Mouse (Mus musculus) A20 (cell line): Measurements from ENCODE around the gene Poln.

Experiments used
- DNase-seq: peaks from one replicate; pipeline ENCODE4 v3.0.0-alpha.2; 2011; ENCODE audit warnings: low read depth, low spot score

Poln gene

GRCm38 (mm10) chr5:34186961-34187391 lies 17.7 kb upstream of the Poln start:
- peak; percentile 54 for DNase-seq

GRCm38 (mm10) chr5:34186391-34186790 lies 17.1 kb upstream of the Poln start:
- DNase-seq = no peak

- no peak for DNase-seq
Measured at GRCm38 (mm10) chr5:34185791-34186190, 16.5 kb upstream of the Poln start.

GRCm38 (mm10) chr5:34185051-34185580 lies 15.9 kb upstream of the Poln start:
- DNase-seq = no peak

GRCm38 (mm10) chr5:34183976-34184375 lies 14.7 kb upstream of the Poln start:
- no peak for DNase-seq

GRCm38 (mm10) chr5:34183156-34183880 lies 14.1 kb upstream of the Poln start:
- no peak for DNase-seq

GRCm38 (mm10) chr5:34182486-34182885 lies 13.2 kb upstream of the Poln start:
- DNase-seq = no peak

GRCm38 (mm10) chr5:34177821-34178220 lies 8.6 kb upstream of the Poln start:
- no peak for DNase-seq

GRCm38 (mm10) chr5:34177091-34177490 lies 7.8 kb upstream of the Poln start:
- no peak for DNase-seq

GRCm38 (mm10) chr5:34176691-34177090 lies 7.4 kb upstream of the Poln start:
- no peak for DNase-seq

GRCm38 (mm10) chr5:34175403-34175694 lies 6.1 kb upstream of the Poln start:
- DNase-seq = no peak

- DNase-seq = no peak
Measured at GRCm38 (mm10) chr5:34174550-34175402, 5.5 kb upstream of the Poln start.

- DNase-seq = no peak
Measured at GRCm38 (mm10) chr5:34174021-34174420, 4.8 kb upstream of the Poln start.

- no peak for DNase-seq
Measured at GRCm38 (mm10) chr5:34170726-34171125, 1.5 kb upstream of the Poln start.

- DNase-seq = no peak
Measured at GRCm38 (mm10) chr5:34169954-34170353, 706 bp upstream of the Poln start.

GRCm38 (mm10) chr5:34167857-34168256 lies 1.4 kb downstream of the Poln start:
- DNase-seq = peak; percentile 41

GRCm38 (mm10) chr5:34165793-34166192 lies 3.5 kb downstream of the Poln start:
- DNase-seq = peak; percentile 54

- no peak for DNase-seq
Measured at GRCm38 (mm10) chr5:34148476-34148875, 20.8 kb downstream of the Poln start.

GRCm38 (mm10) chr5:34147554-34147953 lies 21.7 kb downstream of the Poln start:
- peak; percentile 32 for DNase-seq

- peak; percentile 31 for DNase-seq
Measured at GRCm38 (mm10) chr5:34139751-34140150, 29.5 kb downstream of the Poln start.

- no peak for DNase-seq
Measured at GRCm38 (mm10) chr5:34132731-34133130, 36.5 kb downstream of the Poln start.

GRCm38 (mm10) chr5:34124131-34124530 lies 45.1 kb downstream of the Poln start:
- DNase-seq = no peak
